Mouse (Mus musculus) liver, embryonic 11.5 days (tissue): ENCODE measurements around the gene Fam57a. TPM values are rescaled to one million over a fixed set of nuclear protein-coding genes. Genes with fewer than 3 reads are reported as not detected.
"Not testable (repeated sequence)": the region's sequence is repeated elsewhere in the genome, so short reads cannot be mapped to it uniquely, and the experiment has no call there.

ENCODE experiments used
- ATAC-seq: fragments of 200-750 bp; cut with Nextera tagmentation; replicated peaks from 2 replicates; pipeline ENCODE4 v1.8.0; 2017; ENCODE audit warnings: moderate number of reproducible peaks, mild to moderate bottlenecking, moderate TSS enrichment, moderate library complexity; ENCODE audit not compliant: low FRiP score
- DNase-seq: peaks from one replicate; pipeline ENCODE4 v3.0.0-alpha.2; 2017; ENCODE audit warnings: low spot score
- H3K27ac ChIP-seq: fragments of 300-500 bp; sonication (generic); 2 replicates; pipeline ENCODE4 v1.5.1; 2014; ENCODE audit warnings: mild to moderate bottlenecking, low read depth, low read length, control low read depth
- H3K27me3 ChIP-seq: fragments of 300-500 bp; sonication (generic); replicated peaks from 2 replicates; pipeline ENCODE4 v1.6.1; 2014; ENCODE audit warnings: low read length, mixed read lengths; ENCODE audit not compliant: control insufficient read depth, insufficient read depth
- H3K36me3 ChIP-seq: fragments of 300-500 bp; sonication (generic); 2 replicates; pipeline ENCODE4 v1.6.1; 2014; ENCODE audit warnings: mild to moderate bottlenecking, low read length, moderate library complexity, mixed read lengths; ENCODE audit not compliant: control insufficient read depth, insufficient read depth
- H3K4me1 ChIP-seq: fragments of 300-500 bp; sonication (generic); replicated peaks from 2 replicates; pipeline ENCODE4 v1.6.1; 2014; ENCODE audit warnings: low read length, mixed read lengths; ENCODE audit not compliant: control insufficient read depth, insufficient read depth
- H3K4me2 ChIP-seq: fragments of 300-500 bp; sonication (generic); 2 replicates; pipeline ENCODE4 v1.6.1; 2014; ENCODE audit warnings: mild to moderate bottlenecking, control low read depth, moderate library complexity
- H3K4me3 ChIP-seq: fragments of 300-500 bp; sonication (generic); 2 replicates; pipeline ENCODE4 v1.5.1; 2014; ENCODE audit warnings: low read depth, low read length, control low read depth
- H3K9ac ChIP-seq: fragments of 300-500 bp; sonication (generic); 2 replicates; pipeline ENCODE4 v1.6.1; 2014; ENCODE audit warnings: low read depth, low read length, control low read depth
- H3K9me3 ChIP-seq: fragments of 300-500 bp; sonication (generic); 2 replicates; pipeline ENCODE4 v1.6.1; 2016; ENCODE audit warnings: low read length, inconsistent platforms, mixed read lengths; ENCODE audit not compliant: control insufficient read depth
- WGBS: fragments of 180-500 bp; shearing (Covaris S2); extraction: QIAGEN DNeasy Blood & Tissue Kit; methylation state at CpG from one replicate; pipeline ENCODE4 v1.1.7; 2014; 5-methylcytosine and 5-hydroxymethylcytosine counted together
- polyA plus RNA-seq: library from polyadenylated mRNA; unstranded; fragments of >200 nt; fragmentation: Nextera tagmentation; extraction: Ambion mirVana; gene quantifications from 2 replicates; pipeline ENCODE4 v1.2.1, GENCODE M21; 2014

The Fam57a gene
- polyA plus RNA-seq, 1 experiment from 2014 or later, result 14.8 TPM

DNA sequence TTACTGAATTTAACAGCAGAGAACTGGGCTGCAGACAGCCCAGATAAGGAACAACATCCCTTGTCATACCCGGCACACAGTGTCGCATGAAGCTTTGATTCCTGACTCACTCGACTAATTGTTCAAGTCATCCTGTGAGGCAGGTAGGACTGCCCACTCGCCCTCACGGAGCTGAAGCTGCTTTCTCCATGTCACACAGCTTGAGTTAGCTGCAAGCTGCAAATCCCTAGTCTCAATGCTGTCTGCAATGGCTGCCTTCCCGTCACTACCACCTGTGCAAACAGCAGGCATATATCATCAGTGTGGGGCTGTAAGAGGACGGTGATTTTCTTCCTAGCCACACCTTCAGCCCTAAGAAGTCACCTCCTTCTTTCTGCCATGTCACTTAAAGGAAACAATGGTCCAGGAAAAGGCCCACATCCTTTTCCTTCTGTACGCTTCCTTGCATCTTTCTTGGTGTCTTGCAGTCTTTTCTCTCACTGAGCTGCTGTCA, 17.6 kb downstream of the Fam57a start:
- DNase-seq (no peak), ATAC-seq (no peak)
- no peak overlapping the region for H3K4me2 ChIP-seq
- WGBS, result 53% methylated on average over 8 of the region's 8 CpGs
- H3K27ac ChIP-seq, result no peak overlapping the region
- no peaks in the 10 kb centered on the region for H3K4me1 ChIP-seq
- peaks cover 7% of the 10 kb centered on the region; the same call in 1 of the 2 replicates for H3K27me3 ChIP-seq
- no peak overlapping the region for H3K4me3 ChIP-seq
- H3K9me3 ChIP-seq, result no peaks in the 10 kb centered on the region
- no peaks in the 10 kb centered on the region for H3K36me3 ChIP-seq
- H3K9ac ChIP-seq, result no peak overlapping the region

DNA sequence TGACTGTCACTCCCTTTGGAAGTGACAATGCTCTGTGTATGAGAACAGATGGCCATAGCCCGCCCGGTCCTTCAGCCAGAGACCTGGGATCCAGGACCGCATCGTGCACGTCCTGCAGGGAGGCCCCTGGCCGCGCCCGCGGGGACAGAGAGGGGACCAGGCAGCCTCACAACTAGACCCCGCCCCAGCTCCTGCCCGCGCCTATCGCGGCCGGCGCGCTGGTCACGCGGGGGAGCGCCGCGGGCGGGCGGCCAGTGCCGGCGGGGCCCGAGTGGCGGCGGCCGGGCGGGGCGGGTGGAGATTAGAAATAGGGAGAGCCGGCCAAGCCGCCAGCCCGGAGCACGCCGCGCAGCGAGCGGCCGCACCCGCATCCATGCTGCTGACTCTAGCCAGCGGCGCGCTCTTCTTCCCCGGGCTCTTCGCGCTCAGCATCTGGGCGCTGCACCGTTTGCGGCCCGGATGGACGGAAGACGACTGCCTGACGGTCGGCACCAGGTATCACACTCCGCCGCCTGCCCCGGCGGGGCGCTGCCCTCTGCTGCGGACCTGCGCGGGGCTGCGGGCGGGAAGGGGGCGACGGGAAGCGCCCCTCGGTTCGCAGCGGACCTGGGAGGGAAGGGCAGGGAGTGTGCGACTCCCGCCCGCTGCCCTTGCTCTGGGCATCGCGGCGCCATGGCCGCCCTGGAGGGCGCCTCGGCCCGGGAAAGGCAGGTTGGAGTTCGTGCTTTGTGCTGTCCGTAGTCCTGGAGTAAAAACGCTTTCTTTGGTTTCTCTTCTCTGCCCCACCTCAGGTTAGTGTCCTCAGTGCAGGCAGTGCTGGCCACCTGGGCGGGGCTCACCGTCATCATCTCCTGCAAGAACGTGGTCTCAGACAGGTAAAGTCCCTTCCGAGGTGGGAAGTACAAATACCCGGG, 22.5 kb downstream of the Fam57a start:
- Histone ChIP-seq H3K36me3 (no peaks in the 10 kb centered on the region), H3K9me3 (no peaks in the 10 kb centered on the region), H3K4me1 (peaks cover 11% of the 10 kb centered on the region), H3K4me2 (peak overlapping the region; percentile 100), H3K4me3 (peak overlapping the region; percentile 81), H3K27ac (no peak overlapping the region), H3K9ac (peak overlapping the region; percentile 78), H3K27me3 (peaks cover 16% of the 10 kb centered on the region; the same call in 1 of the 2 replicates)
- WGBS, result under 1% methylated on average over 89 of the region's 90 CpGs
- ATAC-seq, result peak; percentile 94
- peak; percentile 81 for DNase-seq

DNA sequence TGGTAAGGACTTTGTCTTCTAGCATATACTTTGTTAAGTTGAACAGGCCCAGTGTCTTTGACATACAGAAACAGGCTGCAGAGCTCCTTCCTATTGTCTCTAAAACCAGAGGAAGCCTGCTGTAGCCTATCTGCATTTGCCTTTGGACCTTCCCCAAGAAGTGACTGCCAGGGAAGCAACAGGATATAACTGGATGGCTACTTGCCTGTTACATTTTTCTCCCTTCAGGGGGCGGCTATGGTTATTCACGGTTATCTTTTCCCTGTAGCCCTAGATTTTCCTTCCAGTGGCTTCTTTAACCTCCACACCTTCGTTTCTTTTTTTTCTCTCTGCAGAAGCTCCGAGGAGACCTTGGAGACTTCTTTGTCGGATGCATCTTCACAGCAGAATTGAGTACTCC, 27.3 kb downstream of the Fam57a start:
- H3K4me3 ChIP-seq, result no peak overlapping the region
- H3K27me3 ChIP-seq, result peaks cover 10% of the 10 kb centered on the region; the same call in 1 of the 2 replicates
- H3K36me3 ChIP-seq, result peaks cover 4% of the 10 kb centered on the region; the same call in 1 of the 2 replicates
- H3K9me3 ChIP-seq, result no peaks in the 10 kb centered on the region
- 88% methylated on average over 5 of the region's 5 CpGs for WGBS
- ATAC-seq, result no peak
- no peak for DNase-seq
- peaks cover 11% of the 10 kb centered on the region for H3K4me1 ChIP-seq
- no peak overlapping the region for H3K27ac ChIP-seq
- H3K9ac ChIP-seq, result no peak overlapping the region
- no peak overlapping the region for H3K4me2 ChIP-seq

DNA sequence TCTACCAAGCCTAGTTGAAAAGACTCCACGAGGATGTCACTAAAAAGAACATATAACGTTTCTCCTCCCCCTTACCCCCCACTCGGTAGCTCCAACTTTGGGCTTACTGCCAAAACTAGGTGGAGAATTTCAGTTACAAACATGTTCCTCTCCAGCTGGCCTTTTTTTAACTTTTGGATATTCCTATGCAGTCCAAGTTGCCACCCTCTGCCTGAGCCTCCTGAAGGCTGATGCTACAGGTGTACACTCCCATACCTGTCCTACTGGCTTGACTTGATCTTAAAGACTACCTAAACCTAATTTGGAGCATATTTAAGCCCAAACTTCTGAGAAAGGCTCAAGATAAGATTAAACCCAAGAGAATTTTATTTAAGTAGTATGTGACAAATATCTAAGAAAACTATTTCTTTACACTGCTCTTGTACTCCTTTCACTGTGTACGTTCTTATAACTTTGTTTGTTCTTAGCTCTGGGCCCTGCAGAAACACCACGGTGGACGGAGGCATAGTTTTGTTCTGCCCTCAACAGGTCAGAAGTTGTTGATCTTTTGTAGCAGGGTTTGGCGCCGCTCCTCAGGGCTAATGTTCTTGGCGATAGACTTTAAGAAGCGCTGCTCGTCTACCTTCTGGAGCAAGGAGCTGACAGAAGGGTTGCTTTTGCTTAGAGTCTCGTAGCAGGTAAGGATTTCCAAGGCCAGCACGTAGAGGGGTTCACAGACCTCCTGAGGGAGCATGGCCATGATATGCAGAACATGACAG, 30.9 kb downstream of the Fam57a start:
- no peaks in the 10 kb centered on the region; the same call in 1 of the 2 replicates for H3K4me1 ChIP-seq
- no peak overlapping the region for H3K27ac ChIP-seq
- 86% methylated on average over 13 of the region's 13 CpGs for WGBS
- no peaks in the 10 kb centered on the region for H3K9me3 ChIP-seq
- no peak for ATAC-seq
- peaks cover 22% of the 10 kb centered on the region; the same call in 1 of the 2 replicates for H3K36me3 ChIP-seq
- no peak overlapping the region for H3K4me3 ChIP-seq
- H3K9ac ChIP-seq, result no peak overlapping the region
- no peaks in the 10 kb centered on the region for H3K27me3 ChIP-seq
- no peak overlapping the region for H3K4me2 ChIP-seq
- no peak for DNase-seq

DNA sequence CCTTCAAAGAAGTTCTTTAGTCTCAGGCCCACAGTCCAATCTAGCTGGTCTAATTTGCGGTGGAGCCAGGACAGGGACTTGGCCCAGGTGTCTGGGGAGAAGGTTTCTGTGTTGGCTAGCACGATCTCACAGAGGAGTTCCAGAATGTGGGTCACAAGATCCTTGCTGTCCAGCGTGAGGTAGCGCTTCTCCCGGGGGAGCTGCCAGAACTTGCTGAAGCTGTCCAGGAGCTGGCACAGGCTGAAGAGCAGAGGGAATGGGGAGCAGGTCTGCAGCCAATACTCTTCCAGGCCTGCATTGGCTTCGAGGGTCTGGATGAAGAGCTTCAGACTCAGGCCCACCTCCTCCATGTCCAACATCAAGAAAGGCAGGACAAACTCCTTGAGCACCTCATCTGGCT, 32.1 kb downstream of the Fam57a start:
- DNase-seq, H3K9ac ChIP-seq, H3K4me3 ChIP-seq, H3K9me3 ChIP-seq, H3K27me3 ChIP-seq, H3K4me1 ChIP-seq, H3K27ac ChIP-seq, H3K4me2 ChIP-seq, ATAC-seq: not testable (repeated sequence)
- peaks cover 22% of the 10 kb centered on the region; the same call in 1 of the 2 replicates for H3K36me3 ChIP-seq
- 93% methylated on average over 3 of the region's 6 CpGs for WGBS

DNA sequence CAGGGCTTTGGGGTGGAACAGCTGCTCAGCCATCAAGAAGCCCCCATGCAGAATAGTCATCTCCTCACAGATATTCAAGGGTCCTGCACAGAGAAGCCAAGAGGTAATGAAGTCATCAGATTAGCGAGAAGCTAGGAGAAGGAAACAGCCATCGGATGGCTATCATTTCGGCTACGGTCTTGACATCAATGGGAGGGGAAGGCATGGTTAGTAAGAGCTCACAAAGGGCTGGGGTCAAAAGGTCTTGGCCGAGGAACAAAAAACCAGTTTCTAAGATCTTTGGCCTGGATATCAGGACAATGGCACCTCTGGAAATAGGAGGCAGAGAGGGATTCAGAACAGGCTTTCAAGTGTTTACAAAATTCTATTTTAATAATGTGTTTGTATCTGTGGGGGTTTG, 34.4 kb downstream of the Fam57a start:
- peaks cover 14% of the 10 kb centered on the region for H3K4me1 ChIP-seq
- no peaks in the 10 kb centered on the region for H3K9me3 ChIP-seq
- no peak overlapping the region for H3K4me2 ChIP-seq
- no peak for ATAC-seq
- WGBS, result 89% methylated on average over 5 of the region's 5 CpGs
- peaks cover 22% of the 10 kb centered on the region; the same call in 1 of the 2 replicates for H3K36me3 ChIP-seq
- no peak overlapping the region for H3K4me3 ChIP-seq
- no peak overlapping the region for H3K27ac ChIP-seq
- no peak overlapping the region for H3K9ac ChIP-seq
- H3K27me3 ChIP-seq, result no peaks in the 10 kb centered on the region
- no peak for DNase-seq

DNA sequence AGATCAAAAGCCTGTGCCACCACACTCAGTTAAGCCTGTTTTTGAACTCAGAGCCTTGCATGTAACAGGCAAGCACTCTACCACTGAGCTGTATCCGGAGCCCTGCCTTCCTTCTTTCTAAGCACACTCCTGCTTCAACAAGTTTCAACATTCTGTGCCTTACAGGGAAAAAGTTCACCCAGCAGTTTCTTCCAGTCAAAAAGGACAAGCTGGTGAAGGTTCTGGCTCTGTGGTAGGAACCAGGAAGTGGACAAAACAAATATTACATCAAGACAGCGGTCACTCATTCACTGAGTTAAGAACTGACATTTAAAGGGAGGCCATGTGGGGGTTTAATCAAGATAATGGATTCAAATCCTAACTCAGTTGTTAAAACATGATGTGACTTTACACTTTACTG, 35.5 kb downstream of the Fam57a start:
- Histone ChIP-seq H3K27me3 (no peaks in the 10 kb centered on the region), H3K4me2 (no peak overlapping the region), H3K27ac (no peak overlapping the region), H3K4me3 (no peak overlapping the region), H3K9ac (no peak overlapping the region), H3K9me3 (no peaks in the 10 kb centered on the region), H3K4me1 (peaks cover 14% of the 10 kb centered on the region), H3K36me3 (peaks cover 22% of the 10 kb centered on the region; the same call in 1 of the 2 replicates)
- no peak for DNase-seq
- WGBS, result 85% methylated on average over 2 of the region's 2 CpGs
- no peak for ATAC-seq

DNA sequence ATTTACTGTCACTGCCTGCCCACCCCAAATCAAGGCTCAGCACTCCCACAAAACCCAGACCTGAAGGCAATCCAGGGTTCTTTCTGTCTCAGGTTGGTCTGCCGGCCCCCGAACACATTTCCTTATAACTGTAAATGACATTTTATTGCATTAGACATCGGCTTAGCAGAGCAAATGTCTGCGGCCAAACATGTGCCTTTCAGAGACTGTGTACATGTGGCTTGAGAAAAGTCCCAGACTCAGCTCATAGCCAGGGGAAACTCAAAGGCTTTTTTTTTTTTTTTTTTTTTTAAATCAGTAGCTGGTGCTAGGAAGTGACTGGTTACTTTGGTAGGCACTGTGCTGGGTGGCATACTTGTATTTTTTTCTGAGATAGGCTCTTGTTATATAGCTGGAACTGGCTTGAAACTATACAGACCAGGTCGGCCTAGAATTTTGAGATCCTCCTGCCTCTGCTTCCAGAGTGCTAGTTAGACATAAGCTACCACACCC, 36.6 kb downstream of the Fam57a start:
- Histone ChIP-seq H3K4me1 (peaks cover 14% of the 10 kb centered on the region), H3K4me3 (peak overlapping the region; percentile 68), H3K27me3 (no peaks in the 10 kb centered on the region), H3K36me3 (peaks cover 24% of the 10 kb centered on the region; the same call in 1 of the 2 replicates), H3K27ac (no peak overlapping the region; the same call in 1 of the 2 replicates), H3K9ac (peak overlapping the region; percentile 89), H3K9me3 (no peaks in the 10 kb centered on the region), H3K4me2 (peak overlapping the region; percentile 84)
- WGBS, result 82% methylated on average over 5 of the region's 5 CpGs
- no peak for DNase-seq
- ATAC-seq, result no peak
